Mouse (Mus musculus): Measurements from ENCODE around the gene Smg5.
A peak's percentile ranks its signal among the peaks of the same experiment; 100 is the strongest.

DNA sequence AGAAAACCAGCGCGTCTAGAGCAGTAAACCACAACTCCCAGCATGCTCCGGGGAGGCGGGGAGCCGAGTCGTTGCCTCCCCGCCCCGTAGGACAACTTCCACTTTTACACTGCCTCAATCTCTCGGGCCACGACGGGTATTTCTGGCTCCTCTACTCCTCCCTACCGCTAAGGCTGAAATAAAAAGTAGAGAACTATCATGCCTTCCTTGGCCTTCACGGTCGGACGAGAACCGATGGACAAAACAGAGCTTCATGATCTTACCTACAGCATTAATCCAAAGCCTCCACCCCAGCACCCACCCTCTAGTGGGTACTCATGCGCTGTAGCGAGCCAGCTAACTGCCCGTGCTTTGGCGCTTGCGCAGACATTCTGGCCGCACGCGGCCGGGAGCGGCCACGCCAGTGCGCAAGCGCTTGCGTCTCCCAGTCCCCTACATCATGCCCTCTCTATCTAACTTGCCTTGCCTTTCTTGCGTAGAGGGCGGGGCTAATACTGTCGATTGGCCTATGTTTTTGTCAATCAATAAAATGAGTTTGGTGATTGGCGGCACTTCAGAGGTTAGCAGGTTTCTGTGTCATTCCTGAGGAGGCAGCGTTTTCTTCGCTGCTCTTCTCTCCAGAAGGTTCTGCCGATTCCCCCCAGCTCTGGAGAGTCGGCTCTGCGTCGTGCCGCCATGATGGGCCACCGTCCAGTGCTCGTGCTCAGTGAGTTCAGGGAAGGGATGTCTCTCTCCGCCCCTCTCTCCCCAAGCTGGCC, 39.3 kb upstream of the Smg5 start, which contains the start of the genes Tsacc and Cct3:
- TF ChIP-seq CTCF (IDR thresholded peaks at IDR 0.05; ENCODE audit: control insufficient read depth, insufficient read depth, low read length), result no peak
- peak; percentile 55; the same call in 1 of the 2 replicates for TF ChIP-seq POLR2A (IDR thresholded peaks at IDR 0.05; ENCODE audit: borderline replicate concordance, control insufficient read depth, low read depth, low read length)

Measured in bone marrow, adult 2 months (tissue).